Comparison of ENCODE assay signal across 8 mouse cellular contexts in the genomic region with DNA sequence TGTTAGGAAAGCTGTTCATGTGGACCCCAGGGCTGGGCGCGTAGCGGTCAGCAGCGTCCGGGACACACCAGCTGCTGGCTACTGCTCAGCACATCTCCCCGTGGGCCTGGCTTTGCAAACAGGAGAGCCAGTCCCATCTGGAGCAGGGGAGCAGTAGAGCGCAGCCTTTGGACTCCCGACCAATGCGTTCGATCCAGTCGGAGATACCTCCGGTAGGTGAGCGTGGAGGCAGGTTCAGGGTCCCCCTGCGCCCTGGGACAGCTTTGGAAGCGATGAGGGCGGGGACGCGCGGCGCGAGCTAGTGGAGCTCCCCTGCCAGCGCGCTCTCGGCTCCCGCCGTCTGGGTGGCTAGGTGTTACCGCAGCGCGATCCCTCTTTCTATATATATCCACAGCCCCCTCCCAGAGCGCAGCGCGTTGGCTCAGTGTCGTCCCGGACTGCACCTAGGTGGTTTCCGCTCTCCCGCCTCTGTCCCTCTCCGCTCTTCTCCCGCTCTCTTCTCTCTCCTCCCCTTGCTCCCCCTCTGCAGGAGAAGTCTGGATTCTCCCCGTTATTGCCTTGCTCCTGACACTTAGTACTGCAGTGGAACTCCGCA. TPM values are rescaled to one million over a fixed set of nuclear protein-coding genes. Genes with fewer than 3 reads are reported as not detected.
DNase-seq lines count a peak whose midpoint lies in the region; ATAC-seq lines count a peak whose summit lies in the region.

Gramd1b (minus strand) TSS at position 357 of the 595 bp plus-strand sequence.

- ATAC-seq in intestine, embryonic 15.5 days = peak; percentile 73
- no peak for ATAC-seq in limb, embryonic 15.5 days (ENCODE audit: insufficient number of reproducible peaks, low FRiP score, low TSS enrichment, low read depth)
- ATAC-seq in neural tube, embryonic 11.5 days (ENCODE audit: insufficient read depth, low FRiP score, low TSS enrichment) = peak; percentile 48

- no peaks in the 10 kb centered on the region for H3K36me3 ChIP-seq in intestine, embryonic 15.5 days
- no peaks in the 10 kb centered on the region for H3K36me3 ChIP-seq in limb, embryonic 15.5 days
- H3K36me3 ChIP-seq in neural tube, embryonic 11.5 days (ENCODE audit: control insufficient read depth, insufficient read depth, low read length) = no peaks in the 10 kb centered on the region

- peaks cover 21% of the 10 kb centered on the region for H3K27me3 ChIP-seq in intestine, embryonic 15.5 days (replicated peaks)
- H3K27me3 ChIP-seq in limb, embryonic 15.5 days = peaks cover 30% of the 10 kb centered on the region
- H3K27me3 ChIP-seq in neural tube, embryonic 11.5 days (ENCODE audit: control insufficient read depth, insufficient read depth, low read length) = peaks cover 3% of the 10 kb centered on the region; the same call in 1 of the 2 replicates

- under 1% methylated on average over 40 of the region's 40 CpGs for WGBS in intestine, embryonic 15.5 days
- WGBS in limb, embryonic 15.5 days = under 1% methylated on average over 40 of the region's 40 CpGs
- WGBS in neural tube, embryonic 11.5 days = 2% methylated on average over 40 of the region's 40 CpGs

- H3K27ac ChIP-seq in intestine, embryonic 15.5 days = no peak within 1 kb of the TSS
- no peak within 1 kb of the TSS for H3K27ac ChIP-seq in limb, embryonic 15.5 days
- no peak within 1 kb of the TSS for H3K27ac ChIP-seq in neural tube, embryonic 11.5 days (ENCODE audit: low read depth, low read length)

- no peaks in the 10 kb centered on the region for H3K9me3 ChIP-seq in intestine, embryonic 15.5 days
- no peaks in the 10 kb centered on the region for H3K9me3 ChIP-seq in limb, embryonic 15.5 days
- H3K9me3 ChIP-seq in neural tube, embryonic 11.5 days (ENCODE audit: control insufficient read depth, low read length) = no peaks in the 10 kb centered on the region

- peak; percentile 21 for DNase-seq in ovary, postnatal 36 days (ENCODE audit: low spot score)
- no peak for DNase-seq in ovary, adult 18-20 months (ENCODE audit: low spot score)
- DNase-seq in cerebellum, postnatal 36 days = peak; percentile 60 to 64
- no peak for DNase-seq in gonadal fat pad, adult 2 months (ENCODE audit: low read depth)
- DNase-seq in neural tube, embryonic 11.5 days (ENCODE audit: low spot score) = peak; percentile 59
- no peak for DNase-seq in c-Kit-positive CD71-positive TER-119-positive erythroid progenitor cells, embryonic 14.5 days (ENCODE audit: low spot score)

- H3K4me2 ChIP-seq in intestine, embryonic 15.5 days (replicated peaks) = peak within 1 kb of the TSS; percentile 85
- H3K4me2 ChIP-seq in limb, embryonic 15.5 days = peak within 1 kb of the TSS; percentile 84
- H3K4me2 ChIP-seq in neural tube, embryonic 11.5 days (ENCODE audit: low read depth) = peak within 1 kb of the TSS; percentile 66

- H3K4me1 ChIP-seq in intestine, embryonic 15.5 days (replicated peaks) = 0 out of 2 replicates have a peak, but pooled peaks cover 7% of the 10 kb centered on the region
- peaks cover 9% of the 10 kb centered on the region for H3K4me1 ChIP-seq in limb, embryonic 15.5 days
- no peaks in the 10 kb centered on the region for H3K4me1 ChIP-seq in neural tube, embryonic 11.5 days (ENCODE audit: control insufficient read depth, insufficient read depth, low read length)

- H3K9ac ChIP-seq in intestine, embryonic 15.5 days = peak within 1 kb of the TSS; percentile 29
- H3K9ac ChIP-seq in limb, embryonic 15.5 days = peak within 1 kb of the TSS; percentile 26; the same call in 1 of the 2 replicates
- H3K9ac ChIP-seq in neural tube, embryonic 11.5 days (ENCODE audit: low read length) = peak within 1 kb of the TSS; percentile 41

- H3K4me3 ChIP-seq in intestine, embryonic 15.5 days (replicated peaks) = peak within 1 kb of the TSS; percentile 40
- H3K4me3 ChIP-seq in limb, embryonic 15.5 days = peak within 1 kb of the TSS; percentile 44
- peak within 1 kb of the TSS; percentile 40 for H3K4me3 ChIP-seq in neural tube, embryonic 11.5 days (ENCODE audit: low read depth, low read length)

RNA-seq across cellular contexts. Expression of gene Gramd1b, which starts in this region (rescaled TPM):
- 79.8 and 85.4 TPM in 2 replicates for polyA plus RNA-seq in gonadal fat pad, adult 2 months (2012; rRNA removed)
- 3.0 and 3.9 TPM in 2 replicates for polyA plus RNA-seq in intestine, embryonic 15.5 days (2015; fragmentation: Nextera tagmentation; extraction: Ambion mirVana)
- polyA plus RNA-seq in limb, embryonic 15.5 days (2015; fragmentation: Nextera tagmentation; extraction: Ambion mirVana) = 3.2 and 3.8 TPM in 2 replicates
- polyA plus RNA-seq in neural tube, embryonic 11.5 days (2014; fragmentation: Nextera tagmentation; extraction: Ambion mirVana) = 2.5 and 4.0 TPM in 2 replicates

Comparison
In these comparisons a context has a peak if more than half of its experiments do, and no peak if none do; other contexts are left out.
1. RNA of gene Gramd1b (polyA plus RNA-seq): 79.8 to 85.4 TPM in gonadal fat pad, adult 2 months; 2.5 to 4.0 TPM in neural tube, embryonic 11.5 days, 3.2 to 3.8 TPM in limb, embryonic 15.5 days and 3.0 to 3.9 TPM in intestine, embryonic 15.5 days; every median in the first group is over 10 times any median in the second.
2. DNase-seq: peak in ovary, postnatal 36 days (single experiment), cerebellum, postnatal 36 days (2 of 2) and neural tube, embryonic 11.5 days (single experiment); none in ovary, adult 18-20 months (single experiment), gonadal fat pad, adult 2 months (single experiment) and c-Kit-positive CD71-positive TER-119-positive erythroid progenitor cells, embryonic 14.5 days (single experiment).
3. Peak in every context shown above with its lines, with median percentiles within 50 percentile points of each other: H3K4me2 ChIP-seq, H3K4me3 ChIP-seq and H3K9ac ChIP-seq.